Mouse (Mus musculus) CD8-positive naive resting alpha-beta T cell, adult 2 months (primary cell): ENCODE data around the gene St8sia6.
"Not testable (repeated sequence)": the region's sequence is repeated elsewhere in the genome, so short reads cannot be mapped to it uniquely, and the experiment has no call there.

ENCODE experiments used
- DNase-seq, 2 experiments: peaks; one replicate each; pipeline ENCODE4 v3.0.0; 2022; ENCODE audit warnings: low read depth in 2 of 2, low spot score in 2 of 2

St8sia6 gene

GRCm38 (mm10) chr2:13672426-13672825 is 121.4 kb downstream of the St8sia6 start:
- peak in 1 of 2 experiments; percentile 1 for DNase-seq

DNA sequence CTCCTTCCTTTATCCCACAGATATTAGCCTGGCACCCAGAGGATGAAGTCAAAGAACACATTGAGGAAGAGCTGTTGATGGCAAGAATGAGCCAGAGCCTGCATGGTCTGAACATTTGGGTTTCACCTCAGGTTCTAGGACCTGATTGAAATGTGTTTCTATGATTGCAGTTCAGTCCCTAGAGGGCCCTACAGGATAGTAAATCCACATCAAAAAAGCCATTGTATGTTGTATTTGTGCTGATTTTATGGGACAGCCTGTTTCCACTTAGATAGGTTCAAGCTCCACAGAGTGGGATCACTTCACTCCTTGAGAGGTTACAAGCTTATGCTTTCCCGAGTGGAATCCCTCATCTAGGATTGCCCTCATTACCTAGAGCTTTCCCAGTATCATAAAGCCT is 159.0 kb downstream of the St8sia6 start:
- DNase-seq: no peak

DNA sequence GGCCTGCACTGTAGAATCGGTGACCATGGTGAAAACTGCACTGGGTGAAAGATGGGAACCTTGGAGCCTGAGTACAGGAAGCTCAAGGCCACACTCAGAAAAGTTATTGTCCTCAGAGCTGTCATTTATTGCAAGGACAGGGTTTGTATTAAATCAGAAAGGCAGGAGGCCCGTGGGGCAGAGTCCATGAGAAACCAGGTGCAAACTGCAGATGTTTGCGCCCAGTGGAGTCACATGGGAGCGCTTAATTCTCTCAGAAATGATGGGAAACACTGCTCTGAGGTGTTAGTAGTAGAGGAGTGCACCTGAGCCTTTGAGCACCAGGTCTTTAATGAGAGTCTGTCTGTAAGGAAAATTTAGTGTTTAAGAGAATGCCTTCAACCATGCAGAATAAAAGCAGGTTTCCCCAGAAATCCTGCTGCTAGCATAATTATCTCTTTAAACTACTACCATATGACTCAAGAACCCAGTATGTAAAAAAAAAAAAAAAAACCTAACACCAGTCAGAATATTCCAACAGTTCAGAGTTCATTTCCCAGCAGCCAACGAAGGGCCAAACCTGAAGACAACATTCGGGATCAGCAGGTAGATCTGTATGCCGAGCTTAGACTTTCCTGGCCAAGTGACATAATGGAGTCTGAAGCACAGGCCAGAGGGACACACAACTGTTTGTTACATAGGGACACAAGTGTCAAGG is 163.6 kb downstream of the St8sia6 start:
- DNase-seq: no peak

- DNase-seq: not testable (repeated sequence)
Measured at GRCm38 (mm10) chr2:13603636-13604035, 190.2 kb downstream of the St8sia6 start.

DNA sequence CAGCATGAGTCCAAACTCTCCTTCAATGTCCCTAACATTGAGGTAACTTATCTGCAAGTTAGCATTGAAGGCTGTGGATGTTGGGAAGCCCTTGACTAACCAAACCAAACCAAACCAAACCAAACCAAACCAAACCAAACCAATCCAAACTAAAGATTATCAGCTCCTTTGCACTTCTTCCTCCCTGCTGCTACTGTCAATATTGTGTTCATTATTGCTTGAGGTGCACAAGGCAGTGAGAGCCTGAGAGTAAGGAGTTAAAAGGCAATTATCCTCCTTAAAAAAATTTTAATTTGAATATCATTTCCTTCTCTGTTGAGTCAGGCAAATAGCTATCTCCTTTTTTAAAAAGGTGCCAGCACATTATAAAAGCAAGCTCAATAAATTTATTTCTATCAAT is 190.8 kb downstream of the St8sia6 start:
- DNase-seq: no peak
